In the genomic region with DNA sequence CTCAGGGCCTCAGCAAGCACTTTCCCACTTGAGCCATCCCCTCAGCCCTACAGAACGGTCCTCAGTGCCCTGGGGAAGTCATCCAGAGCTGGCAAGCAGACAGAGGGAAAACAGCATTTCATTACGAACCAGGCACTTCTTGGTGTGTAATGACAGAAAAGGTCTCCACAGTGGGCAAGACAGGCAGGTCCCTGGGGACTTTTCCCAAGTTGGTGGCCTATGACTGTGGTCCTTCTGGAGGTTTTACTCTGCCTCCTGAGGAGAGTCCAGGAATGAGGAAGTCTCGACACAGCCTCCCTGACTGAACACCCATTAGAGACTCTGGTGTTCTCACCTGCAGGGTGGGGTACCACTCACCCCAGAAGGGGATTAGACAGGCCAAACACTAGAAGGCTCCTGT, we compare ENCODE assay signal across 9 mouse cellular contexts. TPM values are rescaled to one million over a fixed set of nuclear protein-coding genes. Genes with fewer than 3 reads are reported as not detected.
DNase-seq lines count a peak whose midpoint lies in the region; ATAC-seq and TF ChIP-seq lines count a peak whose summit lies in the region.
"Had no signal": no experiment of that assay in that cellular context is flagged by ENCODE, and none has a peak within 500 bp of the region (broad histone marks: within the 10 kb centered on the region; RNA-seq: fewer than 3 reads in every experiment).

No protein-coding gene starts in this region.

- H3K4me1 ChIP-seq in heart, embryonic 10.5 days = peaks cover 83% of the 10 kb centered on the region
- H3K4me1 ChIP-seq in testis, adult 2 months (ENCODE audit: control insufficient read depth, insufficient read depth, low read length) = peaks cover 8% of the 10 kb centered on the region
- H3K4me1 ChIP-seq in limb, embryonic 13.5 days = peaks cover 74% of the 10 kb centered on the region

- DNase-seq in heart, embryonic 10.5 days (ENCODE audit: low spot score) = no peak
- DNase-seq in heart, postnatal 36 days = no peak
- no peak for DNase-seq in testis, postnatal 14 days (ENCODE audit: low spot score)
- no peak for DNase-seq in ovary, postnatal 36 days (ENCODE audit: low spot score)
- DNase-seq in right cerebral cortex, postnatal 36 days (ENCODE audit: low spot score in 2 of 2) = no peak
- DNase-seq: right cerebral cortex, postnatal 25 days had no signal

- ATAC-seq in limb, embryonic 13.5 days (ENCODE audit: low FRiP score, low read depth) = no peak
- no peak for ATAC-seq in megakaryocyte progenitor cell, adult 5-6 weeks (replicated peaks; ENCODE audit: poor library complexity)

- H3K4me3 ChIP-seq in heart, embryonic 10.5 days = no peak overlapping the region
- H3K4me3 ChIP-seq in testis, adult 2 months (ENCODE audit: control insufficient read depth, low read depth, low read length) = no peak overlapping the region
- no peak overlapping the region for H3K4me3 ChIP-seq in limb, embryonic 13.5 days

- no peak overlapping the region for H3K9ac ChIP-seq in limb, embryonic 13.5 days

- H3K9me3 ChIP-seq in heart, embryonic 10.5 days = no peaks in the 10 kb centered on the region
- H3K9me3 ChIP-seq in limb, embryonic 13.5 days = no peaks in the 10 kb centered on the region

- 65% methylated on average over 3 of the region's 3 CpGs for WGBS in heart, embryonic 10.5 days
- 69% methylated on average over 3 of the region's 3 CpGs for WGBS in limb, embryonic 13.5 days

- H3K4me2 ChIP-seq in limb, embryonic 13.5 days (replicated peaks) = no peak overlapping the region

- TF ChIP-seq POLR2A in testis, adult 2 months (IDR thresholded peaks at IDR 0.05; ENCODE audit: control insufficient read depth, low read depth, low read length) = no peak

- H3K27ac ChIP-seq in heart, embryonic 10.5 days = peak overlapping the region; percentile 99; the same call in 1 of the 2 replicates
- peak overlapping the region; percentile 79 for H3K27ac ChIP-seq in testis, adult 2 months (ENCODE audit: control insufficient read depth, insufficient read depth, low read depth, low read length)
- peak overlapping the region; percentile 85; the same call in 1 of the 2 replicates for H3K27ac ChIP-seq in limb, embryonic 13.5 days

- intact Hi-C loops in heart, postnatal 36 days (cut with DNase I) = loop anchor here (1.0 kb wide), 1 partner anchor 14 kb away; no protein-coding TSS in a partner anchor

- H3K36me3 ChIP-seq in heart, embryonic 10.5 days = peaks cover 59% of the 10 kb centered on the region
- H3K36me3 ChIP-seq in testis, adult 2 months (ENCODE audit: control insufficient read depth, insufficient read depth, low read length) = no peaks in the 10 kb centered on the region
- peaks cover 51% of the 10 kb centered on the region for H3K36me3 ChIP-seq in limb, embryonic 13.5 days

- no peak for TF ChIP-seq CTCF in testis, adult 2 months (IDR thresholded peaks at IDR 0.05; ENCODE audit: control insufficient read depth, insufficient read depth, insufficient replicate concordance, low read depth, low read length)

- H3K27me3 ChIP-seq in heart, embryonic 10.5 days (ENCODE audit: insufficient read depth, poor library complexity, severe bottlenecking) = no peaks in the 10 kb centered on the region
- H3K27me3 ChIP-seq in testis, adult 2 months (ENCODE audit: control insufficient read depth, insufficient read depth, low read length) = no peaks in the 10 kb centered on the region
- no peaks in the 10 kb centered on the region for H3K27me3 ChIP-seq in limb, embryonic 13.5 days

RNA-seq across cellular contexts. Expression of gene Zmynd8, which starts 25.0 kb away (rescaled TPM):
- polyA plus RNA-seq in heart, embryonic 10.5 days (2016; fragmentation: Nextera tagmentation; extraction: Ambion mirVana) = 57.1 and 58.5 TPM in 2 replicates
- total RNA-seq in heart, postnatal 36 days (2021) = 10 to 100 TPM; 46.5 to 48.0 TPM
- 3.0 and 4.2 TPM in 2 replicates for polyA plus RNA-seq in testis, adult 2 months (2012; rRNA removed)
- 59.4 and 65.7 TPM in 2 replicates for polyA plus RNA-seq in limb, embryonic 13.5 days (2015; fragmentation: Nextera tagmentation; extraction: Ambion mirVana)
- total RNA-seq in megakaryocyte progenitor cell, adult 5-6 weeks (2015) = 44.6 and 49.9 TPM in 2 replicates
- 32.1 and 35.8 TPM in 2 replicates for total RNA-seq in megakaryocyte progenitor cell, adult 5-6 weeks (2017)

Comparison
In these comparisons a context has a peak if more than half of its experiments do, and no peak if none do; other contexts are left out.
1. RNA of gene Zmynd8, which starts 25.0 kb away (polyA plus RNA-seq): 59.4 to 65.7 TPM in limb, embryonic 13.5 days and 57.1 to 58.5 TPM in heart, embryonic 10.5 days; 3.0 to 4.2 TPM in testis, adult 2 months; every median in the first group is over 10 times any median in the second.
2. Peak in every context shown above with its lines, with median percentiles within 50 percentile points of each other: H3K27ac ChIP-seq.